Mouse (Mus musculus): ENCODE data around the gene Dvl2. TPM values are rescaled to one million over a fixed set of nuclear protein-coding genes. Genes with fewer than 3 reads are reported as not detected.
"Not testable (repeated sequence)": the region's sequence is repeated elsewhere in the genome, so short reads cannot be mapped to it uniquely, and the experiment has no call there.

Dvl2 gene
- total RNA-seq (2021), result 1 to 10 TPM; 3.7 to 4.1 TPM
- long read RNA-seq, experiment 1, partial matches to known transcripts, result 4 of 4 reads
- long read RNA-seq, experiment 1, other reads (novel, unspliced or antisense), result 0 of 4 reads
- long read RNA-seq, experiment 2, partial matches to known transcripts, result 2 of 3 reads
- long read RNA-seq, experiment 2, other reads (novel, unspliced or antisense), result 0 of 3 reads

GRCm38 (mm10) chr11:70000396-70000898 is at the start of gene Dvl2:
Gene Dvl2, plus strand, starts transcription at chr11:70000595.
- DNase-seq, result peak; percentile 90

GRCm38 (mm10) chr11:69950807-69951459 is 49.5 kb upstream of the Dvl2 start:
- DNase-seq, result no peak

GRCm38 (mm10) chr11:69952274-69952673 is 48.1 kb upstream of the Dvl2 start:
- DNase-seq, result no peak

- DNase-seq, result no peak
Measured at GRCm38 (mm10) chr11:69953267-69953915, 47.0 kb upstream of the Dvl2 start.

DNA sequence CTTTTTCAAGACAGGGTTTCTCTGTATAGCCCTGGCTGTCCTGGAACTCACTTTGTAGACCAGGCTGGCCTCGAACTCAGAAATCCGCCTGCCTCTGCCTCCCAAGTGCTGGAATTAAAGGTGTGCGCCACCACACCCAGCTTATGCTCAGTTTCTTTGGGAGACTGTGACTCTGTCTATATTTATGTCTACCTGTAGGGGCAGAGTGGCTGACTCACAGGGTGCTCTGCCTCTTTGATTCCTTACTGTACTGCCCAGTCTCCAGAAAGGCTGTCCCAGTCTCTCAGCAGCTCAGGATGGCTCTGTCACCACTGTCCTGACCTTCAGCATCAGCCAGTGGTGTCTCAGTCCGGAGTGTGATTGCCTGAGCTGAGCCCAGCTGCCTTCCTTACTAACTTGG is 44.8 kb upstream of the Dvl2 start:
- DNase-seq, result not testable (repeated sequence)

GRCm38 (mm10) chr11:69956218-69956617 is 44.2 kb upstream of the Dvl2 start:
- DNase-seq, result no peak

DNA sequence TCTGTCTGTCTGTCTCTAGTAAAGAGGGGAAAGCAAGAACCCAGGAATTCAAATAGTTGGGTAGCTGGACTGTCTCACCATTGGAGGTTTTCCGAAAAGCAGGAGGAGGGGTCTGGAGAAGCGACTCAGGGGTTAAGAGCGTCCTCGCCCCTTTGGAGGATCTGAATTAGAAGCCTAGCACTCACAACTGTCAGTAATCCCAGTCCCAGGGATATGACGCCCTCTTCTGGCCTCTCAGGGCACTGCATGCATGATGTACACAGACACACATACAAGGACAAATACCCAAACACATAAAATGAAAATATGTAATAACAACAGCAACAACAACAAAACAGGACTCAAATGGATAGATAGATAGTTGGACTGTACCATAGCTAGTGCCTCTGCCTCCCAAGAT is 39.8 kb upstream of the Dvl2 start:
- DNase-seq, result no peak

DNA sequence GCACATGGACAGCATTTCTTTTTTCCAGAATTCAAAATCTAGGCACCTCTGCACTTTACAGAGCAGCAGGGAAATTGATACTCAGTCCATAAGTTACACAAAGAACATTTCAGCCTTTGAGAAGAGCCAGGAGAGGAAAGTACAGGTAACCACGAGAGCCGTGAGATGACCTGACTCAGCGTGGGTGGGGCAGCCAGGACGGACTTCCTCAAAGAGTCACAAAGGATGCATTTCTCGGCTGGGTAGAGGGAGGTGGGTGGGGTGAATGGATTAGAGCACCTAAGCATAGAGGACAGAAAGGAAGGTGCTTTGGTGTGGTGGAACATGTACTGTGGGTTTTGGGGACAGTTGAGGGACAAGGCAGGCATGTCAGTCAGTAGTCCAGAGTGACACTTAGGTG is 38.6 kb upstream of the Dvl2 start:
- no peak for DNase-seq

DNA sequence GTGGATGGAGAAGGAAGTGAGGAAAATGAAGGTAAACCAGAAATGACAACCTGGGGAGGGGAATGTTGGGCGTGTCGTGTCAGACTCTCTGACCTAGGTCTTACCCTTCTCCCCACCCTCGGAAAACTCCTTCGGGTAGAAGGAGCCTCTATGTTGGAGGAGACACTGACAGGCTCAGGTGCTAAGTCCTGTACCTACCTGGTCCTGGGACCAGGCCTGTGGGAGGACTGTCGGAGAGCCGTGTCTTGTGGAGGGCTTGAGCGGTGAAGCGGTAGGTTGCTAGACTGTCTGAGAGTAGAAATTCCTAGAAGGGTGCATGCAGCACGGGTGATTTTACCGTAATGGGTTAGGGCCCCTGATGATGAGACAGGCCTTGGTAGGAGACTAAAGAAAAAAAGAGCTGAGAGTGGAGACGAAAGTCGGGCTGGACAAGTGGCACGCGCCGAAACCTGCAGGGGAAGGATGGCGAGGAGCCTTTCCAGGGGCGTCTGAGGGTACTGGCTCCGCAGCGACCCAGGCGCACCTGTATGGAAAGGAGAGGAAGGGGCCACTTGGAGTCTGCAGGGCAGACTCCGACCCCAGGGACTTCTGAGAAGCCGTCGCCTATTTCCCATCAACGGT is 35.6 kb upstream of the Dvl2 start, which contains the start of gene Cldn7:
Cldn7 (plus strand) TSS at position 130 of the 621 bp plus-strand sequence.
- no peak for DNase-seq

GRCm38 (mm10) chr11:69965271-69966005 is 35.0 kb upstream of the Dvl2 start:
- no peak for DNase-seq

DNA sequence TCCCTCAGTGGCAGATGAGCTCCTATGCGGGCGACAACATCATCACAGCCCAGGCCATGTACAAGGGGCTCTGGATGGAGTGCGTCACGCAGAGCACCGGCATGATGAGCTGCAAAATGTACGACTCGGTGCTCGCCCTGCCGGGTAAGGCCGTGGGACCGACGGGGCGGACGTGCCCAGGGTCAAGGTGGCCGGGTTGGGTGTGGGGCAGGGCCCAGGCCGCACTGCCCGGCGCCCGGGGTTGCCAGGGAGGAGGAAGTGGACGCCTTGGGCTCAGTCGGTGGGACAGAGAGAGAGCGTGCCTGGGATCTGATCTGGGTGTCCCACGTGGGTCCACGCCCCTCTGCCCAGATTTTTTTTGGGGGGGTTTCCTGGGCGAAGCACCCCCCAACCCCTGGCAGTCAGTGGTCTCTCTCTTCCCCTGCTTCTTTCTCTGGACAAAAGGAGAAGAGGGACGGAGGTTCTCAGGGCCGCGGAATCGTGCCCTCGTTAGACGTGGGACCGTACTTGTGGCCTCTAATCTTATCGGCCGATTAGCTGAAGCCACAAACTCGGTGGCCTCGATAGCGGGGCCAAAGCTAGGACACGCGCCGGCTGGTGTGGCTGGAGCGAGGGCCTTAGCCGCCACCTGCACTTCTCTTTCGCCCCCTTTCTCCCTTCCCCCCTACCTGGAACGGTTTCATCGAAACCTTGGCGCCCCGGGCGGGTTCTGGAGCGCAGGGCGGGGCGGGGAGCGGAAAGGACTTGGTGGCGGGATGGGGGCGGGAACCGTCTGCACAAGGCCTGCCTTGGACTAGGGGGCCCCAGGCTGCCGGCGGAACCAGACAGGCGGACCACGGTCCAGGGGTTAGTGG is 34.2 kb upstream of the Dvl2 start:
- no peak for DNase-seq

- no peak for DNase-seq
Measured at GRCm38 (mm10) chr11:69966860-69967517, 33.4 kb upstream of the Dvl2 start.

- DNase-seq, result no peak
Measured at GRCm38 (mm10) chr11:69968793-69969192, 31.6 kb upstream of the Dvl2 start.

GRCm38 (mm10) chr11:69970222-69970621 is 30.2 kb upstream of the Dvl2 start:
- no peak for DNase-seq

DNA sequence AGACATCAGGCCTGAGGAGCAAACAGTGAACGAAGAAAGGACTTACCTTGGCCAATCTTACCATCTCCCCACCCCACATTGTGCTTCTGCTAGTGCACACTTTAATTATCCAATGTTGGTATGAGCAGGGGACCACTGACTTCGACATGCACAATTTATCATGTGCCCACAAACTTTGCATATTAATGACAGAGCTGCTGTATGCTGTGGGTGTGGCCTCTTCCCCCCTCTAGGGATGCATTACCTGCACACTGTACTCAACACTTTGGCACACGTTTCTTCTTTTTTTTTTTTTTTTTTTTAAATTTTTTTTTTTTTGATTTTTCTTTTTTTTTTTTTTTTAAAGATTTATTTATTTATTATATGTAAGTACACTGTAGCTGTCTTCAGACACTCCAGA is 29.6 kb upstream of the Dvl2 start:
- DNase-seq, result no peak

DNA sequence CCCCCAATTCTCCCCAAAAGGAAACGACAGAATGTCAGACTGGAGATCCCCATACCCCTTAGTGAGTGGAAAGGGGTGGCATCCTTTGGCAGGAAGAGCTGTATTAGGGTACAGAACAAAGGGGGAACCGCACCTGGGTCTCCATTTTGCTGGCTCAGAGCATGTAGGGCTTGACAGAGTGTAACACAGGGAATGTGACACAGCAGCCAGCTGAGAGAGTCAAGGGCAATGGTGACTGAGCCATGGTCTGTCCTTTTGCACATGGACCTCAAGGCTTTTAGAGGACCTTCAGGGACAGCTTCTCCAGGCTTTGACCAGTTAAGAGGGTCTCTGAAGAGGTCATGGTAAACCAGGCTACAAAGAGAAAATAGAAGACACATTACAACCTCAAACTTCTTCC is 25.5 kb upstream of the Dvl2 start:
- DNase-seq, result no peak

DNA sequence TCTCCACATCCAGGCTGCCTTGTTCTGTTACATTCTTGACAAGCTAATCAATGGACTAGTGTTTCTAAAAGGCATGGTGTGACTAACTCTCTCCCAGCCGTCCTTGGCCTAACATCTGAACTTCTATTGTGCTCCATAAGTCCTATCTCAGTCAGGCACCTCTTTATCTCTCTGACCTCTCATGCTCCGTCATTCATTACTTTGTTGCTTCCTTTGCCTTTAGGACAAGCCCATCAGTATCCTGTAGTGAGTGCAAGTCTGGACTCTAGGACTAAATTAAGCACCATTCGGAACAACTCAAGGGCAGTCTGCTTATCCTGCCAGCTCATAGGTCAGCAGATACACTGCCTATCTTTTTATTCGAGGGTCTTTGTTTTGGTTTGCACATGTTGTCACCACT is 24.1 kb upstream of the Dvl2 start:
- DNase-seq, result no peak

DNA sequence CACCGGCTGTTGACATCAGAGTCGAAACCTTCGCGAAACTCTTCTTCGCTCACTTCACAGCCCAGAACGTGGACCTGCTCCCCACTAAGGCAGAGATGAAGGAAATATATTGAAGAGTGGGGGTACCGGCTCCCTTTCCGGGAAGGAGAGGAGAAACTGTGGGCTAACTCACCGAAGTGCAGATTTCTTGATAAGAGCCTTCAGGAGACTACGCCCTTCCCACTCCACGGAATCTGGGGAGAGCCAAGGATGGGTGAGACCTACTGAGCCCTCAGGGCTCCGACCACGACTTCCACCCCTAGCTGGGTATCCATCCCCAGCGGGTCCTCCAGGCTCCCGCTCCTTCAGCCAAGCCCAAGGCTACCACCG is 20.6 kb upstream of the Dvl2 start:
- no peak for DNase-seq

GRCm38 (mm10) chr11:69980196-69981140 is 19.9 kb upstream of the Dvl2 start:
- peak; percentile 97 for DNase-seq
